Mouse (Mus musculus) intestine, embryonic 14.5 days (tissue): ENCODE results near the gene Dner. TPM values are rescaled to one million over a fixed set of nuclear protein-coding genes. Genes with fewer than 3 reads are reported as not detected.

Experiments
- ATAC-seq: fragments of 200-750 bp; cut with Nextera tagmentation; replicated peaks from 2 replicates; pipeline ENCODE4 v1.8.0; 2017; ENCODE audit warnings: low read depth, moderate number of reproducible peaks, moderate TSS enrichment, moderate library complexity; ENCODE audit not compliant: low FRiP score, low TSS enrichment
- DNase-seq: peaks from one replicate; pipeline ENCODE4 v3.0.0-alpha.2; 2018; ENCODE audit warnings: low spot score
- H3K27ac ChIP-seq: fragments of 300-500 bp; sonication (generic); 2 replicates; pipeline ENCODE4 v1.5.1; 2014; ENCODE audit warnings: low read depth, mild to moderate bottlenecking, control low read depth
- H3K27me3 ChIP-seq: fragments of 300-500 bp; sonication (generic); replicated peaks from 2 replicates; pipeline ENCODE4 v1.6.1; 2014; ENCODE audit warnings: low read length, control low read depth; ENCODE audit not compliant: control insufficient read depth, insufficient read depth
- H3K36me3 ChIP-seq: fragments of 300-500 bp; sonication (generic); 2 replicates; pipeline ENCODE4 v1.6.1; 2014; ENCODE audit warnings: low read length, control low read depth; ENCODE audit not compliant: control insufficient read depth, insufficient read depth
- H3K4me1 ChIP-seq: fragments of 300-500 bp; sonication (generic); replicated peaks from 2 replicates; pipeline ENCODE4 v1.6.1; 2014; ENCODE audit warnings: low read length, control low read depth, mixed read lengths; ENCODE audit not compliant: control insufficient read depth, insufficient read depth
- H3K4me2 ChIP-seq: fragments of 300-500 bp; sonication (generic); 2 replicates; pipeline ENCODE4 v1.6.1; 2014; ENCODE audit warnings: low read length
- H3K4me3 ChIP-seq: fragments of 300-500 bp; sonication (generic); 2 replicates; pipeline ENCODE4 v1.5.1; 2014; ENCODE audit warnings: low read depth, low read length, control low read depth, mixed read lengths
- H3K9ac ChIP-seq: fragments of 300-500 bp; sonication (generic); 2 replicates; pipeline ENCODE4 v1.6.1; 2014; ENCODE audit warnings: mild to moderate bottlenecking, low read length
- H3K9me3 ChIP-seq: fragments of 300-500 bp; sonication (generic); 2 replicates; pipeline ENCODE4 v1.6.1; 2016; ENCODE audit warnings: low read length, control low read depth; ENCODE audit not compliant: control insufficient read depth
- WGBS: fragments of 180-500 bp; shearing (Covaris S2); extraction: QIAGEN DNeasy Blood & Tissue Kit; methylation state at CpG from one replicate; pipeline ENCODE4 v1.1.7; 2014; 5-methylcytosine and 5-hydroxymethylcytosine counted together
- polyA plus RNA-seq: library from polyadenylated mRNA; unstranded; fragments of >200 nt; fragmentation: Nextera tagmentation; extraction: Ambion mirVana; gene quantifications from 2 replicates; pipeline ENCODE4 v1.2.1, GENCODE M21; 2014

The Dner gene
- polyA plus RNA-seq, 1 experiment from 2014 or later, result 4.6 TPM

GRCm38 (mm10) chr1:84500673-84501072 lies 195.3 kb downstream of the Dner start:
- Histone ChIP-seq H3K4me3 (no peak overlapping the region), H3K27ac (no peak overlapping the region), H3K9ac (no peak overlapping the region), H3K9me3 (no peaks in the 10 kb centered on the region), H3K4me2 (no peak overlapping the region), H3K27me3 (no peaks in the 10 kb centered on the region), H3K4me1 (no peaks in the 10 kb centered on the region), H3K36me3 (no peaks in the 10 kb centered on the region)
- WGBS, result 88% methylated on average over 3 of the region's 3 CpGs
- DNase-seq, result no peak
- no peak for ATAC-seq

DNA sequence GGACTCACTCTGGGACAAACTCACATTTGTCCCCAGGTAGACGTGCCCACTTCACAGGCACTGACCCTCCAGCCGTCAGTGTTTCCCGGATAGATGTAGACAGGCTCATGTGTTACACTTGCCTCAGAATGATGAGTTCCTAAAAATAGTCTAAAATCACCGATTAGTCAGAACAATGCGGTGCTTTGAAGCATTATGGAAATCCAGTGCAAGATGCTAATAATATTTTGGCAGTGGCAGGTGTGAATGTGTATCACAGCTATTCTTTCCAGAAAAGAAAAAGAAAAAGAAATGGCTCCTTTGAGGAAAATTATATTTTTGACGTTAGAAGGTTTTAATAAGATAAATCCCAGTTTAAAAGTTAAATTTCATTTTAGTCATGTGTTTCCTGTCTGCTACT lies 204.3 kb downstream of the Dner start:
- no peaks in the 10 kb centered on the region for H3K36me3 ChIP-seq
- H3K4me3 ChIP-seq, result no peak overlapping the region
- no peaks in the 10 kb centered on the region for H3K4me1 ChIP-seq
- H3K9me3 ChIP-seq, result no peaks in the 10 kb centered on the region
- ATAC-seq (no peak), DNase-seq (no peak)
- H3K27ac ChIP-seq, result no peak overlapping the region
- H3K4me2 ChIP-seq, result no peak overlapping the region
- no peaks in the 10 kb centered on the region for H3K27me3 ChIP-seq
- H3K9ac ChIP-seq, result no peak overlapping the region
- WGBS, result 84% methylated on average over 6 of the region's 6 CpGs

DNA sequence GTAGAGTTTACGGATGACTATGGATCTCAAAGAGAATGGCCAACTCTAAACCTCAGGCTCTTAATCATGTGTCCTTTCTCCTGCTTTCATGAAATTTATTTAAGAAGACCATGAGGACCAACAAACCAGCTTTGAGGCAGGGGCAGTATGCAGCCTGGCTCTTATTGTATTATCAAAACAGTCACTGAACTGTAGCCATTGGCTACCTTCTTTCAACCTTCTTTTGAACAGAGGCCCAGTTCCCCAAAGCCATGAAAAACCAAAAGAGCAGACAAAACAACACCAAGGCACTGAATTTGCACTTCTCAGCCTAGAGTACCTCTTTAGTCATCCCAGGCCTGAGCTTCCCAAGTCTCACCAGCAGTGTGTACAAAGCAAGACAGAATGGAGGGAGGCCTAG lies 207.5 kb downstream of the Dner start:
- 92% methylated on average over 1 of the region's 1 CpGs for WGBS
- no peaks in the 10 kb centered on the region for H3K4me1 ChIP-seq
- DNase-seq (no peak), ATAC-seq (no peak)
- H3K4me3 ChIP-seq, result no peak overlapping the region
- no peak overlapping the region for H3K27ac ChIP-seq
- no peak overlapping the region for H3K4me2 ChIP-seq
- no peaks in the 10 kb centered on the region for H3K27me3 ChIP-seq
- no peaks in the 10 kb centered on the region for H3K9me3 ChIP-seq
- no peaks in the 10 kb centered on the region for H3K36me3 ChIP-seq
- no peak overlapping the region for H3K9ac ChIP-seq

DNA sequence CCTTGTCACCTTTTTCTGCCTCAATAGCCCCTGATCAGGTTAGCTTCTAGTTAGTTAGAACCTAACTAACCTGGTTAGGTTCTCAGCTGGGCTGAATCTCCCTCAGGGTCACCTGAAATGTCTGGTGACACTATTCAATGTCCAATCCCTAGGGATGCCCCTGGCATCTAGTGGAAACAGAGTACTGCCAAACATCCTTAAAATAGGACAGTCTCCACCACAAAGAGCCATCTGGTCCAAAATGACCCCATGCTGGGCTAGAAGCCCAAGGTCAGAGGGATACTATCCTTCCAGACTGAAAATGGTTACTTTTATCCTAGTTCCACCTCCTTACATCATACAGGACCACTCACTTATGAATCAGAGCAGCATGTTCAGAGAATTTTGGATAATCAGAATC lies 211.0 kb downstream of the Dner start:
- H3K4me3 ChIP-seq, result no peak overlapping the region
- DNase-seq (no peak), ATAC-seq (no peak)
- H3K36me3 ChIP-seq, result no peaks in the 10 kb centered on the region
- no peaks in the 10 kb centered on the region for H3K9me3 ChIP-seq
- H3K27ac ChIP-seq, result no peak overlapping the region
- H3K4me1 ChIP-seq, result no peaks in the 10 kb centered on the region
- no peak overlapping the region for H3K9ac ChIP-seq
- no peak overlapping the region for H3K4me2 ChIP-seq
- H3K27me3 ChIP-seq, result no peaks in the 10 kb centered on the region

GRCm38 (mm10) chr1:84484577-84484976 lies 211.4 kb downstream of the Dner start:
- no peak overlapping the region for H3K4me3 ChIP-seq
- H3K4me1 ChIP-seq, result no peaks in the 10 kb centered on the region
- no peaks in the 10 kb centered on the region for H3K27me3 ChIP-seq
- no peak overlapping the region for H3K27ac ChIP-seq
- DNase-seq, result no peak
- no peak overlapping the region for H3K9ac ChIP-seq
- 80% methylated on average over 3 of the region's 3 CpGs for WGBS
- H3K9me3 ChIP-seq, result no peaks in the 10 kb centered on the region
- H3K36me3 ChIP-seq, result no peaks in the 10 kb centered on the region
- H3K4me2 ChIP-seq, result no peak overlapping the region
- ATAC-seq, result no peak

GRCm38 (mm10) chr1:84479976-84480375 lies 216.0 kb downstream of the Dner start:
- WGBS, result 90% methylated on average over 8 of the region's 8 CpGs
- Histone ChIP-seq H3K9me3 (no peaks in the 10 kb centered on the region), H3K27me3 (no peaks in the 10 kb centered on the region)

GRCm38 (mm10) chr1:84474274-84474673 lies 221.7 kb downstream of the Dner start:
- WGBS, result 90% methylated on average over 3 of the region's 3 CpGs
- DNase-seq (no peak), ATAC-seq (no peak)
- Histone ChIP-seq H3K36me3 (no peaks in the 10 kb centered on the region), H3K27ac (no peak overlapping the region), H3K4me2 (no peak overlapping the region), H3K4me1 (no peaks in the 10 kb centered on the region), H3K9ac (no peak overlapping the region), H3K9me3 (no peaks in the 10 kb centered on the region), H3K4me3 (no peak overlapping the region), H3K27me3 (no peaks in the 10 kb centered on the region)

More at GRCm38 (mm10) chr1:84479976-84480375, 216.0 kb downstream of the Dner start:
- no peaks in the 10 kb centered on the region for H3K36me3 ChIP-seq
- ATAC-seq (no peak), DNase-seq (no peak)
- no peak overlapping the region for H3K9ac ChIP-seq
- H3K4me1 ChIP-seq, result no peaks in the 10 kb centered on the region
- no peak overlapping the region for H3K27ac ChIP-seq
- H3K4me3 ChIP-seq, result no peak overlapping the region
- H3K4me2 ChIP-seq, result no peak overlapping the region

GRCm38 (mm10) chr1:84472260-84472659 lies 223.8 kb downstream of the Dner start:
- H3K27me3 ChIP-seq, result no peaks in the 10 kb centered on the region
- no peak overlapping the region for H3K27ac ChIP-seq
- H3K4me2 ChIP-seq, result no peak overlapping the region
- ATAC-seq, result no peak
- no peaks in the 10 kb centered on the region for H3K4me1 ChIP-seq
- 90% methylated on average over 2 of the region's 2 CpGs for WGBS
- no peaks in the 10 kb centered on the region for H3K36me3 ChIP-seq
- DNase-seq, result no peak
- no peaks in the 10 kb centered on the region for H3K9me3 ChIP-seq
- H3K4me3 ChIP-seq, result no peak overlapping the region
- no peak overlapping the region for H3K9ac ChIP-seq

DNA sequence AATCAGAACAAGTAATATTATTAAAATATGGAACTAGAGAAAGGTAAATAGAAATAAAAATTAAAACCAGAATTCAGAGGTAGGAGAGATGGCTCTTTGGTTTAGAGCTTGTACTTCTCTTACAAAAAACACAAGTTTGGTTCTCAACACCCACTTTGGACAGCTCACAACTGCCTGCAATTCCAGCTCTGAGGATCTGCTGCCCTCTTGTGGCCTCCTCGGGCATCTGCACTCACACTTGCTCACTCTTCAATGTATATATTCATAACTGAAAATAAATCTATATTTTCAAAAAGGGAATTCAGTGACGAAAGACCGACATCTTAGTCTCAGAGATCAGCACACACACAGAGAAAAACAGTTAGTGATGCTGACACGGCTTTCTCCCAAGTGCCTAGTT lies 225.7 kb downstream of the Dner start:
- H3K9ac ChIP-seq, result no peak overlapping the region
- no peak overlapping the region for H3K27ac ChIP-seq
- no peak overlapping the region for H3K4me3 ChIP-seq
- no peak for DNase-seq
- H3K4me1 ChIP-seq, result no peaks in the 10 kb centered on the region
- no peak for ATAC-seq
- H3K27me3 ChIP-seq, result no peaks in the 10 kb centered on the region
- WGBS, result 74% methylated on average over 4 of the region's 4 CpGs
- H3K9me3 ChIP-seq, result no peaks in the 10 kb centered on the region
- H3K36me3 ChIP-seq, result no peaks in the 10 kb centered on the region
- no peak overlapping the region for H3K4me2 ChIP-seq
